ENCODE assay signal across 9 mouse cellular contexts in the genomic region with DNA sequence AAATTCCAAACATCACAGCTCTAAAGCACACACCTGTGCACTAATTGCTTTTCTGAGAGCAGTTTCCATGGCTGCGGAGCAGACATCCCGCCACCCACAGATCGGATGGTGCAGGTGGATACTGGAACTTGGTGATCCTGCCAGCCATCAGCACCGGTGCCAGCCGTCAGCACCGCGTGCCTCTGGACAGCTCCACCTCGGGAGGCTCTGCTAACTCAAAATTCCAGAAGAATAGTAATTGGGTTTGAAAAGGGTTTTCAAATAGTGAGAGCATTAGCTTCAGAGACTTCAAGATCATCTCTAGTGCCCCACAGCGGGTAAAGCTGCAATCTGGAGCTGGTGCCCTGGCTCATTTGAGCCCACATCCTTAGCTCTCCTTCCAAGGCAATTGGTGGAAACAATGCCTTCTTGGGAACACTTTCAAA.
DNase-seq lines count a peak whose midpoint lies in the region; ATAC-seq and TF ChIP-seq lines count a peak whose summit lies in the region.
"Had no signal": no experiment of that assay in that cellular context is flagged by ENCODE, and none has a peak within 500 bp of the region (broad histone marks: within the 10 kb centered on the region; RNA-seq: fewer than 3 reads in every experiment).

No protein-coding gene starts in this region.

- WGBS in forebrain, postnatal 0 days: 11% methylated on average over 9 of the region's 9 CpGs
- WGBS in midbrain, embryonic 13.5 days: 29% methylated on average over 9 of the region's 9 CpGs
- WGBS in thymus, adult 2 months: 42% methylated on average over 9 of the region's 9 CpGs

- no peaks in the 10 kb centered on the region for H3K9me3 ChIP-seq in forebrain, postnatal 0 days (ENCODE audit: low read length)
- no peaks in the 10 kb centered on the region for H3K9me3 ChIP-seq in midbrain, embryonic 13.5 days
- H3K9me3 ChIP-seq: liver, embryonic 15.5 days had no signal

- no peaks in the 10 kb centered on the region for H3K4me1 ChIP-seq in forebrain, postnatal 0 days (ENCODE audit: insufficient read depth)
- peaks cover 5% of the 10 kb centered on the region for H3K4me1 ChIP-seq in midbrain, embryonic 13.5 days (replicated peaks)
- H3K4me1 ChIP-seq in thymus, adult 2 months (replicated peaks; ENCODE audit: control insufficient read depth, insufficient read depth, low read length): no peaks in the 10 kb centered on the region
- H3K4me1 ChIP-seq: liver, embryonic 15.5 days had no signal

- DNase-seq in layer of hippocampus, adult 11-12 months (ENCODE audit: low spot score): peak; percentile 53
- DNase-seq in layer of hippocampus, adult 9-10 months (ENCODE audit: low spot score): no peak
- DNase-seq in embryo, embryonic 10 days (ENCODE audit: low spot score): peak; percentile 51
- peak; percentile 49 for DNase-seq in forebrain, postnatal 0 days
- no peak for DNase-seq in urinary bladder, postnatal 10 days (ENCODE audit: low spot score)
- DNase-seq in gastrocnemius, postnatal 10 days: no peak
- DNase-seq in thymus, adult 2 months: no peak

- H3K27ac ChIP-seq in forebrain, postnatal 0 days (ENCODE audit: low read depth, low read length): no peak overlapping the region
- 0 out of 2 replicates have a peak overlapping the region, but pooled peaks have one; percentile 14 for H3K27ac ChIP-seq in midbrain, embryonic 13.5 days
- H3K27ac ChIP-seq in thymus, adult 2 months (ENCODE audit: control insufficient read depth, insufficient read depth, low read length): no peak overlapping the region
- H3K27ac ChIP-seq: liver, embryonic 15.5 days had no signal

- no peak overlapping the region for H3K9ac ChIP-seq in forebrain, postnatal 0 days
- no peak overlapping the region for H3K9ac ChIP-seq in midbrain, embryonic 13.5 days (replicated peaks)
- H3K9ac ChIP-seq: liver, embryonic 15.5 days had no signal

- H3K27me3 ChIP-seq in forebrain, postnatal 0 days (ENCODE audit: insufficient read depth, low read length): no peaks in the 10 kb centered on the region
- H3K27me3 ChIP-seq in midbrain, embryonic 13.5 days: no peaks in the 10 kb centered on the region
- no peaks in the 10 kb centered on the region for H3K27me3 ChIP-seq in thymus, adult 2 months (ENCODE audit: control insufficient read depth, insufficient read depth, low read length)
- H3K27me3 ChIP-seq: liver, embryonic 15.5 days had no signal

- TF ChIP-seq CTCF in forebrain, postnatal 0 days (IDR thresholded peaks at IDR 0.05; ENCODE audit: low read depth): peak; percentile 11; the same call in 1 of the 2 replicates
- TF ChIP-seq CTCF in thymus, adult 2 months (IDR thresholded peaks at IDR 0.05; ENCODE audit: borderline replicate concordance, control insufficient read depth, extremely low read depth, insufficient read depth, low read length, poor library complexity): no peak

- H3K4me3 ChIP-seq in forebrain, postnatal 0 days (ENCODE audit: low read depth, low read length): no peak overlapping the region
- no peak overlapping the region for H3K4me3 ChIP-seq in midbrain, embryonic 13.5 days (replicated peaks)
- H3K4me3 ChIP-seq in thymus, adult 2 months (ENCODE audit: control insufficient read depth, insufficient read depth, low read length): no peak overlapping the region
- H3K4me3 ChIP-seq: liver, embryonic 15.5 days had no signal

- no peak overlapping the region for H3K4me2 ChIP-seq in forebrain, postnatal 0 days (ENCODE audit: low read depth)
- H3K4me2 ChIP-seq in midbrain, embryonic 13.5 days (replicated peaks): no peak overlapping the region
- H3K4me2 ChIP-seq: liver, embryonic 15.5 days had no signal

- H3K36me3 ChIP-seq in forebrain, postnatal 0 days (ENCODE audit: insufficient read depth): no peaks in the 10 kb centered on the region
- no peaks in the 10 kb centered on the region for H3K36me3 ChIP-seq in midbrain, embryonic 13.5 days
- H3K36me3 ChIP-seq in thymus, adult 2 months (ENCODE audit: control insufficient read depth, insufficient read depth, low read length): no peaks in the 10 kb centered on the region
- H3K36me3 ChIP-seq: liver, embryonic 15.5 days had no signal

- no peak for TF ChIP-seq POLR2A in thymus, adult 2 months (IDR thresholded peaks at IDR 0.05; ENCODE audit: control insufficient read depth, extremely low read depth, insufficient read depth, low read length, poor library complexity)

- peak; percentile 76; the same call in 1 of the 2 replicates for ATAC-seq in forebrain, postnatal 0 days
- no peak for ATAC-seq in midbrain, embryonic 13.5 days

Comparison
In these comparisons a context has a peak if more than half of its experiments do, and no peak if none do; other contexts are left out.
1. DNase-seq: peak in layer of hippocampus, adult 11-12 months (single experiment), embryo, embryonic 10 days (single experiment) and forebrain, postnatal 0 days (single experiment); none in layer of hippocampus, adult 9-10 months (single experiment), urinary bladder, postnatal 10 days (single experiment), gastrocnemius, postnatal 10 days (single experiment) and thymus, adult 2 months (single experiment).